Mouse (Mus musculus) forebrain, embryonic 14.5 days (tissue): Measurements from ENCODE around the gene Ugt1a9. TPM values are rescaled to one million over a fixed set of nuclear protein-coding genes. Genes with fewer than 3 reads are reported as not detected.

Experiments used
- ATAC-seq: fragments of 200-750 bp; cut with Nextera tagmentation; 2 replicates; pipeline ENCODE4 v1.8.0; 2017; ENCODE audit warnings: mild to moderate bottlenecking, moderate library complexity
- DNase-seq: peaks from one replicate; pipeline ENCODE4 v3.0.0-alpha.2; 2015; ENCODE audit warnings: low spot score
- H3K27ac ChIP-seq: fragments of 300-500 bp; sonication (generic); 2 replicates; pipeline ENCODE4 v1.5.1; 2014; ENCODE audit warnings: low read depth, mild to moderate bottlenecking, control low read depth, low read length, moderate library complexity
- H3K27me3 ChIP-seq: fragments of 300-500 bp; sonication (generic); replicated peaks from 2 replicates; pipeline ENCODE4 v1.6.1; 2014; ENCODE audit warnings: low read length, control low read depth, mixed read lengths; ENCODE audit not compliant: control insufficient read depth, insufficient read depth
- H3K36me3 ChIP-seq: fragments of 300-500 bp; sonication (generic); 2 replicates; pipeline ENCODE4 v1.6.1; 2014; ENCODE audit warnings: low read length, control low read depth; ENCODE audit not compliant: control insufficient read depth, insufficient read depth
- H3K4me1 ChIP-seq: fragments of 300-500 bp; sonication (generic); 2 replicates; pipeline ENCODE4 v1.6.1; 2014; ENCODE audit warnings: antibody characterized with exemption, low read length, control low read depth; ENCODE audit not compliant: control insufficient read depth, insufficient read depth
- H3K4me2 ChIP-seq: fragments of 300-500 bp; sonication (generic); 2 replicates; pipeline ENCODE4 v1.6.1; 2014; ENCODE audit warnings: mild to moderate bottlenecking, control low read depth, low read length
- H3K4me3 ChIP-seq: fragments of 300-500 bp; sonication (generic); 2 replicates; pipeline ENCODE4 v1.5.1; 2014; ENCODE audit warnings: low read depth, low read length, control low read depth
- H3K9ac ChIP-seq: fragments of 300-500 bp; sonication (generic); 2 replicates; pipeline ENCODE4 v1.6.1; 2014; ENCODE audit warnings: mild to moderate bottlenecking, low read length, control low read depth, moderate library complexity
- H3K9me3 ChIP-seq: fragments of 300-500 bp; sonication (generic); replicated peaks from 2 replicates; pipeline ENCODE4 v1.6.1; 2016; ENCODE audit warnings: low read length, control low read depth, mixed read lengths; ENCODE audit not compliant: control insufficient read depth
- WGBS: fragments of 180-500 bp; shearing (Covaris S2); extraction: QIAGEN DNeasy Blood & Tissue Kit; methylation state at CpG from one replicate; pipeline ENCODE4 v1.1.7; 2014; 5-methylcytosine and 5-hydroxymethylcytosine counted together
- polyA plus RNA-seq: library from polyadenylated mRNA; unstranded; fragments of >200 nt; fragmentation: Nextera tagmentation; extraction: Ambion mirVana; gene quantifications from 2 replicates; pipeline ENCODE4 v1.2.1, GENCODE M21; 2014

Ugt1a9 gene
- polyA plus RNA-seq, 1 experiment from 2014 or later: not detected

- WGBS: 67% methylated on average over 7 of the region's 7 CpGs
- H3K9ac ChIP-seq: no peak overlapping the region
- H3K4me2 ChIP-seq: no peak overlapping the region
- no peaks in the 10 kb centered on the region for H3K4me1 ChIP-seq
- no peak overlapping the region for H3K4me3 ChIP-seq
- no peaks in the 10 kb centered on the region for H3K27me3 ChIP-seq
- H3K36me3 ChIP-seq: no peaks in the 10 kb centered on the region
- ATAC-seq (no peak), DNase-seq (no peak)
- no peak overlapping the region for H3K27ac ChIP-seq
- peaks cover 95% of the 10 kb centered on the region for H3K9me3 ChIP-seq
These were observed 161.4 kb downstream of the Ugt1a9 start for GRCm38 (mm10) chr1:88231803-88232499.

- no peak overlapping the region for H3K4me2 ChIP-seq
- no peaks in the 10 kb centered on the region for H3K36me3 ChIP-seq
- ATAC-seq (no peak), DNase-seq (no peak)
- H3K27ac ChIP-seq: no peak overlapping the region
- H3K4me3 ChIP-seq: no peak overlapping the region
- no peaks in the 10 kb centered on the region for H3K4me1 ChIP-seq
- no peak overlapping the region for H3K9ac ChIP-seq
- WGBS: 54% methylated on average over 3 of the region's 3 CpGs
- H3K9me3 ChIP-seq: peaks cover 95% of the 10 kb centered on the region
- no peaks in the 10 kb centered on the region for H3K27me3 ChIP-seq
These were observed 162.2 kb downstream of the Ugt1a9 start for GRCm38 (mm10) chr1:88232664-88233380.

GRCm38 (mm10) chr1:88233421-88234247 lies 163.0 kb downstream of the Ugt1a9 start:
- H3K4me1 ChIP-seq: no peaks in the 10 kb centered on the region
- ATAC-seq (no peak), DNase-seq (no peak)
- no peak overlapping the region for H3K4me2 ChIP-seq
- H3K27me3 ChIP-seq: no peaks in the 10 kb centered on the region
- H3K27ac ChIP-seq: no peak overlapping the region
- peaks cover 95% of the 10 kb centered on the region for H3K9me3 ChIP-seq
- H3K9ac ChIP-seq: no peak overlapping the region
- 68% methylated on average over 14 of the region's 14 CpGs for WGBS
- H3K4me3 ChIP-seq: no peak overlapping the region
- H3K36me3 ChIP-seq: no peaks in the 10 kb centered on the region

GRCm38 (mm10) chr1:88234248-88234610 lies 163.6 kb downstream of the Ugt1a9 start:
- H3K9me3 ChIP-seq: peaks cover 96% of the 10 kb centered on the region
- WGBS: 66% methylated on average over 4 of the region's 4 CpGs
- H3K4me3 ChIP-seq: no peak overlapping the region
- H3K27ac ChIP-seq: no peak overlapping the region
- H3K4me2 ChIP-seq: no peak overlapping the region
- H3K9ac ChIP-seq: no peak overlapping the region
- ATAC-seq: no peak
- H3K27me3 ChIP-seq: no peaks in the 10 kb centered on the region
- no peaks in the 10 kb centered on the region for H3K36me3 ChIP-seq
- no peaks in the 10 kb centered on the region for H3K4me1 ChIP-seq
- DNase-seq: no peak

GRCm38 (mm10) chr1:88234646-88235045 lies 164.0 kb downstream of the Ugt1a9 start:
- no peak for ATAC-seq
- H3K9ac ChIP-seq: no peak overlapping the region

GRCm38 (mm10) chr1:88235046-88235893 lies 164.7 kb downstream of the Ugt1a9 start:
- Histone ChIP-seq H3K9ac (no peak overlapping the region), H3K27ac (no peak overlapping the region), H3K9me3 (peaks cover 96% of the 10 kb centered on the region), H3K4me3 (no peak overlapping the region), H3K36me3 (no peaks in the 10 kb centered on the region), H3K27me3 (no peaks in the 10 kb centered on the region), H3K4me2 (no peak overlapping the region), H3K4me1 (no peaks in the 10 kb centered on the region)
- DNase-seq (no peak), ATAC-seq (no peak)
- WGBS: 63% methylated on average over 11 of the region's 11 CpGs

More at GRCm38 (mm10) chr1:88234646-88235045, 164.0 kb downstream of the Ugt1a9 start:
- Histone ChIP-seq H3K9me3 (peaks cover 96% of the 10 kb centered on the region), H3K27me3 (no peaks in the 10 kb centered on the region), H3K36me3 (no peaks in the 10 kb centered on the region), H3K4me1 (no peaks in the 10 kb centered on the region), H3K4me3 (no peak overlapping the region), H3K27ac (no peak overlapping the region), H3K4me2 (no peak overlapping the region)
- 43% methylated on average over 5 of the region's 5 CpGs for WGBS
- DNase-seq: no peak

GRCm38 (mm10) chr1:88235894-88236415 lies 165.4 kb downstream of the Ugt1a9 start:
- no peak overlapping the region for H3K27ac ChIP-seq
- no peak overlapping the region for H3K9ac ChIP-seq
- no peak overlapping the region for H3K4me2 ChIP-seq
- H3K36me3 ChIP-seq: no peaks in the 10 kb centered on the region
- WGBS: 61% methylated on average over 4 of the region's 4 CpGs
- DNase-seq: no peak
- no peaks in the 10 kb centered on the region for H3K4me1 ChIP-seq
- H3K4me3 ChIP-seq: no peak overlapping the region
- no peaks in the 10 kb centered on the region for H3K27me3 ChIP-seq
- no peak for ATAC-seq
- H3K9me3 ChIP-seq: peaks cover 96% of the 10 kb centered on the region

GRCm38 (mm10) chr1:88237311-88237710 lies 166.7 kb downstream of the Ugt1a9 start:
- no peaks in the 10 kb centered on the region for H3K36me3 ChIP-seq
- H3K27me3 ChIP-seq: no peaks in the 10 kb centered on the region
- no peak overlapping the region for H3K4me3 ChIP-seq
- no peak overlapping the region for H3K27ac ChIP-seq
- H3K9me3 ChIP-seq: peaks cover 95% of the 10 kb centered on the region
- DNase-seq: no peak
- H3K9ac ChIP-seq: no peak overlapping the region
- 81% methylated on average over 5 of the region's 5 CpGs for WGBS
- no peaks in the 10 kb centered on the region for H3K4me1 ChIP-seq
- no peak overlapping the region for H3K4me2 ChIP-seq
- no peak for ATAC-seq
